Mouse (Mus musculus) stomach, postnatal 0 days (tissue): ENCODE results near the gene Tnfsf15.

Source experiments
- CTCF ChIP-seq: IDR thresholded peaks from 2 replicates; pipeline ENCODE4 v1.5.1; 2016; ENCODE audit warnings: antibody characterized with exemption, low read depth, mild to moderate bottlenecking, moderate library complexity
- EP300 ChIP-seq: optimal IDR thresholded peaks from 2 replicates; pipeline ENCODE3; 2016; ENCODE audit warnings: antibody characterized with exemption

GRCm38 (mm10) chr4:63753855-63754254 is 8.9 kb upstream of the Tnfsf15 start:
- TF ChIP-seq EP300 = no peak
- TF ChIP-seq CTCF = no peak
